Mouse (Mus musculus) kidney, adult 2 months (tissue): Measurements from ENCODE around the gene Sfxn2. TPM values are rescaled to one million over a fixed set of nuclear protein-coding genes. Genes with fewer than 3 reads are reported as not detected.
A peak's percentile ranks its signal among the peaks of the same experiment; 100 is the strongest.
"Not testable (repeated sequence)": the region's sequence is repeated elsewhere in the genome, so short reads cannot be mapped to it uniquely, and the experiment has no call there.

Experiments used
- DNase-seq: peaks from one replicate; pipeline ENCODE4 v3.0.0; 2021
- H3K27ac ChIP-seq: fragments of 200-500 bp; 2 replicates; pipeline ENCODE4 v1.5.1; 2012; ENCODE audit warnings: low read depth, low read length, control low read depth, inconsistent platforms; ENCODE audit not compliant: insufficient read depth
- H3K27me3 ChIP-seq: fragments of 200-500 bp; replicated peaks from 2 replicates; pipeline ENCODE4 v1.6.1; 2012; ENCODE audit warnings: mild to moderate bottlenecking, moderate library complexity, low read length, inconsistent platforms; ENCODE audit not compliant: control insufficient read depth, insufficient read depth
- H3K36me3 ChIP-seq: fragments of 200-500 bp; 2 replicates; pipeline ENCODE4 v1.6.1; 2012; ENCODE audit warnings: mild to moderate bottlenecking, moderate library complexity, low read length, inconsistent platforms; ENCODE audit not compliant: control insufficient read depth, insufficient read depth
- H3K4me1 ChIP-seq: fragments of 200-500 bp; 2 replicates; pipeline ENCODE4 v1.6.1; 2011; ENCODE audit warnings: low read length; ENCODE audit not compliant: control insufficient read depth, insufficient read depth
- H3K4me3 ChIP-seq: fragments of 200-500 bp; 2 replicates; pipeline ENCODE4 v1.5.1; 2011; ENCODE audit warnings: mild to moderate bottlenecking, low read depth, low read length, control low read depth; ENCODE audit not compliant: insufficient read depth
- CTCF ChIP-seq: fragments of 200-500 bp; conservative IDR thresholded peaks from 2 replicates; pipeline ENCODE4 v1.5.1; 2011; ENCODE audit warnings: low read depth, mild to moderate bottlenecking, control low read depth, low read length, moderate library complexity, mixed read lengths; ENCODE audit not compliant: insufficient read depth, insufficient read length
- POLR2A ChIP-seq: fragments of 200-500 bp; IDR thresholded peaks from one replicate; pipeline ENCODE4 v1.6.1; 2011; ENCODE audit warnings: low read depth, low read length, control low read depth
- WGBS: fragments of 180-500 bp; shearing (Covaris S2); methylation state at CpG from one replicate; pipeline ENCODE4 v1.1.7; 2018; 5-methylcytosine and 5-hydroxymethylcytosine counted together
- polyA plus RNA-seq: library from polyadenylated mRNA; depleted of rRNA; stranded (reverse); fragments of >200 nt; gene quantifications from 2 replicates; pipeline ENCODE4 v1.2.3, GENCODE M21; 2012

Sfxn2 gene
- polyA plus RNA-seq, 1 experiment, result 23.0 TPM

GRCm38 (mm10) chr19:46562581-46563515 is 10.3 kb upstream of the Sfxn2 start:
- TF ChIP-seq POLR2A, result no peak
- TF ChIP-seq CTCF, result no peak
- DNase-seq, result no peak
- Histone ChIP-seq H3K4me3 (no peak overlapping the region), H3K27ac (no peak overlapping the region), H3K36me3 (no peaks in the 10 kb centered on the region), H3K27me3 (no peaks in the 10 kb centered on the region), H3K4me1 (peaks cover 8% of the 10 kb centered on the region; the same call in 1 of the 2 replicates)
- 68% methylated on average over 14 of the region's 14 CpGs for WGBS

GRCm38 (mm10) chr19:46563603-46564002 is 9.6 kb upstream of the Sfxn2 start:
- Histone ChIP-seq H3K4me3 (no peak overlapping the region), H3K27ac (no peak overlapping the region), H3K4me1 (peaks cover 8% of the 10 kb centered on the region; the same call in 1 of the 2 replicates), H3K36me3 (no peaks in the 10 kb centered on the region), H3K27me3 (no peaks in the 10 kb centered on the region)
- no peak for TF ChIP-seq POLR2A
- no peak for DNase-seq
- WGBS, result 59% methylated on average over 4 of the region's 4 CpGs

DNA sequence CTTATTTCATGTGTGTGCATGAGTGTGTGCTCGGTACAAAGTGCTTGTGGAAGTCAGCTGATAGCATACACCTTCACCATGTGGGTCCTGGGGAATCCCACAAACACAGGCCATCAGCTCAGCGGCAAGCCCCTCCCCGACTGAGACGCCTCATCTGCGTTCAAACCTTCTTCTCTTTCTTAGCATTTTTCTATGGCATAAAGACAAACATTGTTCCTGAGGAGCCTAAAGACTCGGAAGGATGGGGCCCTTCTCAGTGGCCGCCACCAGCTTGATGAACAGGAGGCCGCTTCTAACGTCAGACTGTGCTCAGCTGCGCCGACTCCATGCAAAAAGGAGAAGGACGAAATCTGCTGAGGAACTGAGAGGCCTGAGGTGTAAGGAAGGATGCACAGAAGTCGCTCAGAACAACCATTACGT is 9.1 kb upstream of the Sfxn2 start:
- WGBS, result 82% methylated on average over 14 of the region's 14 CpGs
- no peaks in the 10 kb centered on the region for H3K27me3 ChIP-seq
- no peaks in the 10 kb centered on the region for H3K36me3 ChIP-seq
- no peak overlapping the region for H3K27ac ChIP-seq
- H3K4me3 ChIP-seq, result no peak overlapping the region
- no peak for DNase-seq
- peaks cover 8% of the 10 kb centered on the region; the same call in 1 of the 2 replicates for H3K4me1 ChIP-seq
- TF ChIP-seq CTCF, result no peak
- no peak for TF ChIP-seq POLR2A

GRCm38 (mm10) chr19:46571211-46571877 is 1.8 kb upstream of the Sfxn2 start:
- not testable (repeated sequence) for H3K4me3 ChIP-seq
- WGBS, result 65% methylated on average over 3 of the region's 3 CpGs

DNA sequence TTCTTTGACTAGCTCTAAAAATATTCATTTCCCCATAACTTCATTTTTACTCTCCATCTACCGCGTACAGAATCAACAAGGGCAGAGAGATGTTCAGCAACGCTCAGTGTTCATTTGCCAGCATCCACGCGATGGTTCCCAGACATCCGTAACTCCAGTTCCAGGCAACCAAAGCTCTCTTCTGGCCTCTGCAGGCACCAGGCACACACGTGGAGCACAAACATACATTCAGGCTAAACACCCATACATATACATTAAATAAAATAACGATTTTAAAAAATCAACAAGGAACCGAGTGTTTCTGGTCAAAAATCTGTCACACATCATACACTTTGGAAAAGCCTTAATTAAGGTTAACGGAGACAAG is 1.3 kb upstream of the Sfxn2 start:
- DNase-seq, result no peak
- Histone ChIP-seq H3K4me1 (peaks cover 5% of the 10 kb centered on the region), H3K36me3 (no peaks in the 10 kb centered on the region), H3K27ac (no peak overlapping the region), H3K27me3 (no peaks in the 10 kb centered on the region), H3K4me3 (no peak overlapping the region)
- 33% methylated on average over 10 of the region's 10 CpGs for WGBS
- TF ChIP-seq CTCF (no peak), POLR2A (no peak)

More at GRCm38 (mm10) chr19:46571211-46571877, 1.8 kb upstream of the Sfxn2 start:
- not testable (repeated sequence) for H3K27ac ChIP-seq, H3K27me3 ChIP-seq, H3K36me3 ChIP-seq, DNase-seq, H3K4me1 ChIP-seq

GRCm38 (mm10) chr19:46572548-46572947 is 617 bp upstream of the Sfxn2 start:
- WGBS, result under 1% methylated on average over 17 of the region's 17 CpGs
- TF ChIP-seq POLR2A (no peak), CTCF (no peak)
- H3K27ac ChIP-seq, result peak overlapping the region; percentile 14; the same call in 1 of the 2 replicates
- DNase-seq, result no peak
- no peaks in the 10 kb centered on the region for H3K36me3 ChIP-seq
- H3K4me1 ChIP-seq, result peaks cover 5% of the 10 kb centered on the region
- peak overlapping the region; percentile 76 for H3K4me3 ChIP-seq
- H3K27me3 ChIP-seq, result no peaks in the 10 kb centered on the region

- no peak for DNase-seq
- H3K36me3 ChIP-seq, result no peaks in the 10 kb centered on the region
- no peaks in the 10 kb centered on the region for H3K27me3 ChIP-seq
- no peak for TF ChIP-seq POLR2A
- TF ChIP-seq CTCF, result no peak
- peak overlapping the region; percentile 62; the same call in 1 of the 2 replicates for H3K27ac ChIP-seq
- peaks cover 5% of the 10 kb centered on the region for H3K4me1 ChIP-seq
- H3K4me3 ChIP-seq, result peak overlapping the region; percentile 66
- 30% methylated on average over 6 of the region's 6 CpGs for WGBS
Observed at GRCm38 (mm10) chr19:46573990-46574389, 825 bp downstream of the Sfxn2 start.
